Mouse (Mus musculus) gastrocnemius, adult 8-10 months (tissue): ENCODE measurements around the gene Sit1. TPM values are rescaled to one million over a fixed set of nuclear protein-coding genes. Genes with fewer than 3 reads are reported as not detected.
"Not testable (repeated sequence)": the region's sequence is repeated elsewhere in the genome, so short reads cannot be mapped to it uniquely, and the experiment has no call there.

Experiments
- DNase-seq, 2 experiments: peaks; one replicate each; pipeline ENCODE4 v3.0.0; 2022; ENCODE audit warnings: low spot score in 2 of 2
- total RNA-seq, 4 experiments: library from RNA; stranded (reverse); gene quantifications; 2 replicates each; pipeline ENCODE4 v1.2.4; 2022

The Sit1 gene
- total RNA-seq, 4 experiments from 2014 or later = not detected

DNA sequence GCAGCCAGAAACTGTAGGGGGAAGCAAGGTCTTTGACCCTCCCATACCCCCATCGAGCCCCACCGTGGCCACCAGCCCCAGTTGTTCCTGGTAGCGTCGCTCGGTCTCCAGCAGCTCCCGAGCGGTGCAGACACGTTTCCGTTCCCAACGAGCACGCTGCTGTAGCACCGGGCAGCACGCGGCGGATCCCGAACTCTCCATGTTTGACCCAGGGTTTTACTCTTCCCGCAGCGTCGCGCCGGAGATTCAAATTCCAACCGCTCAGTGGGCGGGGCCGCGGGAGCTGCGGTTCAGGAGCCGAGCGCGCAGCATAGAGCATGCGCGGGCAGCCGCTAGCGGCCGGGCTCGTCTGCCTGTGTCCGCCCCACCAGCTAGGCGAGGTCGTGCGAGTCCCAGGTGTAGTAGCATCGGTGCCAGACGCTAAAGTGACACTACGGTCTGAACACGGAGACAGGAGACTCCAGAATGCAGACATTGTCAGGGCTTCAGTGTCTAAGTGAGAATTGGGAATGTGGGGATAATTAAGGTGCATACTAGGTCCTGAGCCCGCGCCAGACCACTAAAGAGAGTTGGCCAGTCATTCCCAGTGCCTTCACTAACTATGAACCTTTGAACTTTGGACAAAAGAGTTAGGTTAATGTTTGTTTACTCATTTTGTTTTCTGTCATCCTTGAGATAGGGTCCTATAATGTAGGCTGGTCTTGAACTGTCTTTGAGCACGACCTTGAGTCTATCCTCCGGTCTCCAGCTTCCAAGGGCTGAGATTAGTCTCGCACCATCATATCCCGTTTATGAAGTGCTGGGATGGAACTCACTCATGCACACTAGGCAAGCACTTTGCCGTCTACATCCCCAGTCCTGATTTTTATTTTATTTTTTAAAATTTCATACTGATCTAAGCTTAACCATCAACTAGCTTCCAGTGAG lies 16.1 kb upstream of the Sit1 start, which contains the start of gene Arhgef39:
Gene Arhgef39 (minus strand): TSS at position 289 of the 927 bp plus-strand sequence.
- DNase-seq = peak; percentile 60 to 77

DNA sequence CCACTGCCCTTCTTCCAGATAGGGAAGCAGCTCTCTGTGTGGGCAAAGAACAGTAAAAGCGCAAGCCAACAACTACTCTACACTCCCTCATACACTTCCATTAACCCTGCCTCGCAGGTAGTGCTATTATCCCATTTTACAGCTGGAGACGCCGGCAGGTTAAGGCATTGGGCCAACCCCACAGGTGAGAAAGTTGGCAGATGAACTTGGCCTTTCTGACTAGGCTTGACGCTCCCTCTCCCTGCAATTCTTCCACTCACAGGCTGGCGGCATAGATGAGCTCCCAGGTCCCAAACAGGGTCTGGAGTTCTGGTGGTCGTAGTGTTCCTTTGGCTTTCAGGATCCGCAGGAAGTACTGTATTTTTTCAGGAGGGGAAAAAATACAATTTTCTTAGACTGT lies 15.4 kb upstream of the Sit1 start:
- no peak for DNase-seq

DNA sequence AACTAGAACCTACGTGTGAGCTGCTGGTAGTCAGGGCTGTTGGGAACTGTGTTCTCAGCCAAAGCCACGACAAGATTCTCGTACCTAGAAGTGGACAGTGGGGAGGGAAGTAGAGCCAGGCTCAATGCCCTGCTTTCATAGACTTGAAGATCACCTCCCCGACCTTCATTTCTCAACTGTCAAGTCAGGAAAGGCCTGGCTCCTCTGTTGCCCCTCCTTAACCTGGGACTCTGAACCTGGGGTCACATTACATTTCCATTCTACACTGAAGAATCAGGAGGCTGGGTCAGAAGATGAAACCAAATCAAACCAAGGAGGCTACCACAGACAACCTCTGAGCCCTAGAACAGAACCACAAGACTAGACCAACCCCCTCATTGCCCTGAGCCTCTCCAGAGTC lies 14.4 kb upstream of the Sit1 start:
- DNase-seq = no peak

DNA sequence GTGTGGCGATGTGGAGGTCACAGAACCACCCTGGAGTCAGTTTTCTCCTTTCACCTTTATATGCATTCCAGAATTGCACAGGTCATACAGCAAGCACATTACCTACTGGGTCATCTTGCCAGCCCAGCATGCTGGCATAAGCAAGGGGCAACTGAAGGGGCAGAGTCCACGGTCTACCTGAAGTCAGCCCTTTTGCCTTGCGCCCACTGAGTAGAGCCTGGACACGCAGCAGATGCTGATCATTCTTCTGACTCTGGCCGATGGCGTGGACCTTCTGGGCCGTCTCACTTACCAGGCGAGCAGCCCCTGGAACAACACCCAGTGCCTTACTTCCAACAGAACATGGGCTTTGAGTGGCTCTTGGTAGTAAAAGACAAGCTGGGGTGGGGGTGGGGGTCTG lies 13.9 kb upstream of the Sit1 start:
- DNase-seq = no peak

DNA sequence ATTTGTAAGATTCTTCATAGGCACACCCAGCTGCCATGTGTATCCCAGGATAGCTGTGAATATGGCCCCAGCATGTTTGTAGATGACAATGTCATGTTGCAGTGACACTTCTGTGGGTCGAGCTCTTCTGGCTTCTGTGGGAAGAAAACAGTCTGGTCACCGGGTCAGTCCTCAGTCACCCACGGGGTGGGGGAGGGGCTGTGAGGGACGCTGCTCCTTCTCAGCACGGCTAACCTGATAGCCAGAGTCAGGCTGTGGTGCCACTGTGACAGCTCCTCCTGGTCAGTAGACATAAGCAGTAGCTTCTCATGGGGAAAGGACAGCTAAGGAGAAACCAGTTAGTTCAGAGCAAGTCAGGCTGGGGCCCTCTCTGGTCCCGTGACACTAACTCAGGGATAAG lies 13.1 kb upstream of the Sit1 start:
- no peak for DNase-seq

DNA sequence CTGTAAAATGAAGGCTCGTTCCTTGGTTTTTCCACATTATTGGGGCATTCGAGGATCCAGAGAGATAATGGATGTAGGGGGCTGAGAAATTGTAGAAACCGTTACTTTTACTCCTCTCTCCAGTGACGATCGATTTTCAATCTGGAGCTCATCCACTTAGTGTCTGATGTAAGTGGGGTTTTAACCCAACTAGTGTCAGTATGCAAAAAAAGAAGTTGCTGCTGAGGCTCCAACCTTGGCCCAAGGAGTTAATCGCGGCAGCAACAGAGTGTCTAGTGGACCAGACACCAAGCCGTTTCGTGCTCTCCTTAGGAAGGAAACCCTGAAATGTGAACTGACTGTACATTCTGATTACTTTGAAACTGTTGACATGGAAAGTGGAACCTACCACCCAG lies 10.3 kb upstream of the Sit1 start:
- no peak for DNase-seq

DNA sequence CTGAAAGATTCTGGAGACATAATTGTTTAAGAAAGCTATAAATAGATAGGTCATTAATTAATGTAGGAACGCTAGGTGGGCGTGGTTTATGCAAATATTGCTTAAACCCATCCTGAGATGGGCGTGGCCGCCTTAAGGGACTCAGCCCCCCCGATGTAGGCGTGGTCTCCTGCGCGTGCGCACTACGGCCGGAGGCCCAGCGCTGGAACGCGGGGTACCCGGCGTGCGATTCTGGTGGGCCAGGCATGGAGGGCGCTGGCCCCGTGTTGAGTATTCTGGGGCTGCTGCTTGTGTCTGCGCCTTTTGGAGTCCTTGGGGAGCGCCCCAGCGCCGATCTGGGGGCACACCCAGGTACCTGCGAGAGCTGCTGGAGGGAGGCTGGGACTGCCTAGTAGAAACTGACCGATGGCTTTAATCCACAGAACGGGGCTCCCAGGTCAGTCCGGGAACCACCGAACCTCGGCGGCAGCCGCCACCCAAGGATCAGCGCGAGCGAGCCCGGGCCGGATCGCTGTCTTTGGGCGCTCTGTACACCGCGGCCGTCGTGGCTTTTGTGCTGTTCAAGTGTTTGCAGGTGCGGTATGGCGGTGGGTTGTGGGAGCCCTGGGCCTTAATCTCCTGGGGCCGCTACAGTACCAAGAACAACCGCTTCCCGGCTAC lies 9.8 kb upstream of the Sit1 start:
- peak; percentile 89 to 92 for DNase-seq

DNA sequence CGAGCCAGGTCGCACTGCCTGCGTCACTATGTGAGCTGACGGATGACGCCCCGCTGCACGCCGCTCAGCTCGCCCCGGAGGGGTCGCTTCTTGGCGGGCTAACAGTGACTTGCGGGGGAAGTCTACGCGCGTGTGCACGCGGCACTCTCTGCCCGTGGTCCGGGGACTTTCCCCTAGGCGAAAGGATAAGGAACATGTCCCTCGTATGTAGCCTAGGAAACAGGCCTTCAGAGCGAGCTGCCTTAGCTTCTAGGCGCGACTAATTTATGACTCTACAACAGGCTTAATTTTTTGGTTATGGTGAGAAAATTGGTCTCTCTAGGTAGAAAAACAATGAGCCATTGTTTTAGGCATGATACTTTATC lies 9.3 kb upstream of the Sit1 start, which contains the start of gene Ccdc107:
Gene Ccdc107 (plus strand): TSS at position 80 of the 365 bp plus-strand sequence.
- DNase-seq = peak; percentile 85 to 90

DNA sequence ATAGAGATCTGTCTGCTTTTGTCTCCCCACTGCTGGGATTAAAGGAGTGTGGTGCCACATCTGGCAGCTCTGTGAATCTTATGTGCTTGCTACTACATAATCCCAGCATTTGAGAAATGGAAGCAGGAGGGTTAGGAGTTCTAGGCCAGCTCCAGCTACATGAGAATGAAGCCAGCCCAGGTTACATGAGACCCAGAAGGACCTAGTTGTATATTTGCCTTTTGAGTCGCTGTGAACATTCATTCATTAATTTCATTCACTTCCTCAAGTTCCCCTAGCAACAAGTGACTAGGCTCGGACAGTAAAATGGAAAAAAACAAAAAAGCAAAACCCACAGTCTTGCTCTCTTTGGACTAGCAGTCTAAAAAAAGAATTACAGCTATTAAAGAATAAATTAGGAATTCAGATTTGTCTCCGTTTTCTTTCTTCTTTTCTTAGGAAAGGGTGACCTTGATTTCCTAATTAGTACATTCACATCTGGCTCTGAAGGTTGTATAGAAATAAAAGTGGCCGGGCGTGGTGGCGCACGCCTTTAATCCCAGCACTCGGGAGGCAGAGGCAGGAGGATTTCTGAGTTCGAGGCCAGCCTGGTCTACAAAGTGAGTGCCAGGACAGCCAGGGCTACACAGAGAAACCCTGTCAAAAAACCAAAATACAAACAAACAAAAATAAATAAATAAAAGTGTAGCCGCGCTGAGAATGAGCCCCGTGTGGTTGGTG lies 8.7 kb upstream of the Sit1 start:
- DNase-seq = no peak

DNA sequence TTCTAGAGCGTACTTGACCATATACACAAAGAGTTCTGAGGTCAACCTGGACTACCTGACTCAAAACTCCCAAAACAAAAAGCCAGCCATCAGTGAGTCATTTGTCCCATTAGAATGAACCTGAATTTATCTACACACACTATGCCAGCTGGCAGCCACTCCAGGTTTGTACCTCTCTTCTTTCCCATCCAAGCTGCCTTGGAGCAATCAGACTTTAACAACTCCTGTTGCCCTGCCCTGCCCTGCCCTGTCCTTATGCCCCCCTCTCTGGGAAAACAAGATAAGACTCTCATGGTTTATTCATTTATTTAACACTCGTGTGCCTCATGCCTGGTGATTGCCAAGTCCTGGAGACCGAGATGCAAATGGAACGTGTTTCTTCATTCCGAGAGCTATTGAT lies 7.3 kb upstream of the Sit1 start:
- no peak for DNase-seq

DNA sequence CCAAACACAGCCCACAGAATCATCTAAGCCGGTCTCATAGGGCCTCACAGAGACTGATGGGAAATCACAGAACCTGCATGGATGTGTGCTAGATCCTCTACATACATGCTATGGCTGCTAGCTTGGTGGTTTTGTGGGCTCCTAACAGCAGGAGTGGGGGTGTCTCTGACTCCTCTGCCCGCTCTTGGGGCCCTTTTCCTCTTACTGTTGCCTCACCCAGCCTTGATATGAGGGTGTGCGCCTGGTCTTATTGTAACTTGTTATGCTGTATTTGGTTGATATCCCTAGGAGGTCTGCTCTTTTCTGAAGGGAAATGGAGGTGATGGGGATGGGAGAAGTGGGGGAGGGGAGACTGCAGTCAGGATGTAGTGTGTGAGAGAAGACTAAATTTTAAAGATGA lies 6.1 kb upstream of the Sit1 start:
- DNase-seq = no peak

DNA sequence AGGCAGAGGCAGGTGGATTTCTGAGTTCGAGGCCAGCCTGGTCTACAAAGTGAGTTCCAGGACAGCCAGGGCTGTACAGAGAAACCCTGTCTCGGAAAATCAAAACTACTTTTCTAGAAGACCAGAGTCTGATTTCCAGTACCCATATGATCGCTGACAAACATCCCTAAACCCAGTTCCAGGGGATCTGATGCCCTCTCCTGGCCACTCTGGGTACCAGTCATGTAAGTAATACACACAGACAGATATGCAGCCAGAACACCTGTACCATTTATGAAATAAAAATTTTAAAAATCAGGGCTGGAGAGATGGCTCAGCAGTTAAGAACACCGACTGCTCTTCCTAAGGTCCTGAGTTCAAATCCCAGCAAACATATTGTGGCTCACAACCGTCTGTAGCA lies 2.1 kb upstream of the Sit1 start:
- DNase-seq = not testable (repeated sequence)

DNA sequence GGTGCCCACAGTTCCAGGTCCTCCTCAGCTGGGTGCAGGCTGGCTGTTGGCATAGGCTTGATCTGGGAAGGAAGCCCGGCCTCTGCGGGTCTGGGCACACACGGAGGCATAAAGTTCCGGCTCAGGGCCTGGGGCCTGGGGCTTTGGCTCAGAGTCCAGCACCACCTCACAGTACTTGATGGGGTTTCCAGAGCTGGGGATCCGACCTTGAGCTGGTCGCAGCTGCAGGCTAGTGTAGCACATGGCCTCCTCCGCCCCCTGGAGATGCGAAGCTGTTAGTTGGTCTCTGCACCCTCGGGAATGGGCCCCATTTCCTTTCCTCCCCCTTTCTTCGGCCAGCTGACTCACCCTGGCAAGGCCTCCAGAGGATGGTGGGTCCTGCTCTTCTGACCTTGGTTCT lies 943 bp downstream of the Sit1 start:
- DNase-seq = peak in 1 of 2 experiments; percentile 32

DNA sequence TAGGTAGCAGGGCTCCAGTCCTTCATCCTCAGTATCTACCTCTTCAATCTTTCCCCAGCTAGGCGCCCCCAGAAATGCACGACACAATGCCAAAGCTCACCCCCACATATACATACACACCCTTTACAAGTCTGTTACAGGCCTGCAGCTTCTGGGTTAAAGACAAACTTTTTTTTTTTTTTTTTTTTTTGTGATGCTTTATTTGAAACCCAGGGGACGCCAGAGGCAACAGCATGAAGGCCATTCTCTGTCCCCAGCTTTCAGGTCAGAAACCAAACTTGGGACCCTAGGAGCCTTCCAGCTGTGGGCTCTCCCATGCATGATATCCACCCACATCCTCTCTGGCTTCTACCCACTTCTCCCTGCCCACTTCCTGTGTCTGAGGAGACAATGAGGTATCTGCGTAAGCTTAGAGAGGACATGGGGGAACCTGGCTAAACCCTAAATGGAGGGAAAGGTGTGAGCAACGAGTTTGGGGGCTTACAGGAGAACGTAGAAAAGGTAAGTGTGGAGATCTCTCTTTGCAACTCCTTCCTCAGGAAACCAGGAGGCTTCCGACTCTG lies 1.6 kb downstream of the Sit1 start:
- DNase-seq = no peak

DNA sequence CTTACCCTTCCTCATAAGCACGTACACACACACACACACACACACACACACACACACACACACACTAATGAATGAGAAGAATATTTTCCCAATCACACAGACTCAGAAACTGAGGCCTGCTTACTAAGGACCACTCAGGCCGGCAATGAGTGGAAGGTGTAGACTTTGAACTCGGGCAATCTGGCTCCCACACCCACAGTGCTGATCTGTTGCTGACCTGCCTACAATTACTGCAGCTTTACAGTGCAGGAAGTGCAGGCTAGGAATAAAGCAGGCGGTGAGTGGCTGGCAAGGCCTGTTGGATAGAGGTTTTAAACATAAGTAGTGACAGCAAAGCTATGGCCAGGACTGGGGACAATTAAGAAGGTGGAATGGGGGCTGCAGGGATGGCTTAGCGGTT lies 2.5 kb downstream of the Sit1 start:
- DNase-seq = no peak

DNA sequence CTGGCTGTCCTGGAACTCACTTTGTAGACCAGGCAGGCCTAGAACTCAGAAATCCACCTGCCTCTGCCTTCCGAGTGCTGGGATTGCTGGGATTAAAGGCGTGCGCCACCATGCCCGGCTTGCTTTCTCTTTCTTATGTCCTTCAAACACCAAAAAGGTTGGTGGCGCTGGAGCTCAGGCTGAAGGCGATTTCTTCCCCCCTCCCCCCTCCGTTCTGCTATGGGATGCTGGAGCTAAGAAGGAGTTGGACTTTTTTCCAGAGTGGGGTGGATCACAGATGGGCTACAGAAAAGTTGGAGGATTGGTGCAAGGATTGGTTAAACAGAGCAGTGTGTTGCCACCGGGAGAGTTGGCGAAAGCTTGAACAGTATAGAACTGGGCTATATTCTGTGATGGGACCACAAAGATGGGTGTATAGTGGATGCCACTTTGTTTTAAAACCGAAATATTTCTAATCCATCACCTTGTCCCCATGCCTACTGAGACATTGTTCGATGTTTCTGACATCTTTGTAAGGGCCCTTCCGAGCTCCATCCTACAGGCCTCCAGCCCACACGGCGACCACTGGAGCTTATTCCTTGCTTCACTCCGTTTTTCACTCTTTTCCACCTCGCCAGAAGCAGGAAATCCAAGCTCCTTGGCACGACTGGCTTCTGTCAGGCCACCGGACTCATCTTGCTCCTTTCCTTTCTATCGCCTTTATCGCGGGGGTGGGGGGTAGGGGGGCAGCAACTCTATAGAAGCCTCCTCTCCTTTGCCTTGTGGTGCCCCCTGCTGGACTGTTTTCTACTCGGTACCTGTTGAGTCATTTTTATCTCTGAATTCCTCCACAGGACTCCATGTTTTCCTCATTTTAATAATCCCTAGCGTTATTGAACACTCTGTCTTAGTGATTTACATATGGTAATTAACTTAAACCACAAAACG lies 4.4 kb downstream of the Sit1 start:
- DNase-seq = peak in 1 of 2 experiments; percentile 50

DNA sequence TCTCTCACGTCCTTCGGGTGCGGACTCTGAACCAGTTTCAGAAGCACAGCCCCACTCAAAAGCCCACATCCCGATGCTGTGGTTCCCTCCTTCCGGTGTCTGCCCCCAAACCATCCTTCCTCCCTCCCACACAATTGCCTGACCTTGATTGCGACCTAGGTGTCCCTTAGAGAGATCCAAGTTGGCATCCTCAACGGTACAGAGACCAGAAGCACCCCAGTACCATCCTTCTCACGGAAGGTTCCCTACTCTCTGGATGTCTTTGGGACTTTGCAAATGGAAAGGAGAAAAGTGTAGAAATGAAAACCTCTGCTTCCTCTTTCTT lies 5.0 kb downstream of the Sit1 start:
- DNase-seq = no peak

DNA sequence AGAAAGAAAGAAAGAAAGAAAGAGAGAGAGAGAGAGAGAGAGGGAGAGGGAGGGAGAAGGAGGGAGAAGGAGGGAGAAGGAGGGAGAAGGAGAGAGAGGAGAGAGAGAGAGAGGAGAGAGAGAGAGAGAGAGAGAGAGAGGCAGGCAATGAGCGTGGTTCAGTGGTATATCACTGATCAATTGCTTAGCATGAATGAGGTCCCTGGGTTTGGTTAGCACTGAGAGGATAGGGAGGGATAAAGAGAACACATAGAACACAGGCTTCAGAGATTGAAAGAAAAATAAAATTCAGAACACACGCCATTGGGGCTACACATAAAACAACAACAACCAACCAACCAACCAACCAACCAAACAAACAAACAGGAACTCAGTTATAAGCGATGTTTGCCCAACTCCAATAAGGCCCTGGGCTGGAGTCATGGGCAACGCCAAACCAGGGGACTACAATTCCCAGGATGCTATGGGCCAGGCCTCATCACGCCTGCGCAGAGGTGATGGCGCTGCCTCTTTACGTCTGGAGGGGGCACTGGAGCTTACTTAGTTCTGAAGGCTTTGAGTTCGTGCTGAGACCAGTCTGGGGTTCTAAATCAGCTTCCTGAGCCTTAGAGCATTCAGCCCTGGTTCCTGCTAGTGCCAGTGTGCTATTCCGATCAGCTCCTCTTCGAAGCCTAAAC lies 5.5 kb downstream of the Sit1 start:
- peak; percentile 79 to 85 for DNase-seq

DNA sequence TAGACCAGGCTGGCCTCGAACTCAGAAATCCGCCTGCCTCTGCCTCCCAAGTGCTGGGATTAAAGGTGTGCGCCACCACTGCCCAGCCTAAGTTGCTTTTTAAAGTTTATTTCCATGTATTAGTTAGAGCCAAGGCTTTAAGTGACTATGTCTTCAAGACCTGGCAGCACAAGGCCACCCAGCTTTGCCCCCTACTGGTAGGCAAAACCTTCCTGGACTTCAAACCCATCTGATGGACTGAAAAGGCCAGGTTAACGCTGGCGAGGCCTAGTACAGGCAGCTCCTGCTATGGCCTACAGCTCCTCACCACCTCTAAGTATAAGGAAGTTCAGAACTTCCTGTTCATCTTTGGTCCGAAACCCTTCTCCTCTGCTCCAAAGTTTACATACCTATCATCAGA lies 6.9 kb downstream of the Sit1 start:
- DNase-seq = no peak

DNA sequence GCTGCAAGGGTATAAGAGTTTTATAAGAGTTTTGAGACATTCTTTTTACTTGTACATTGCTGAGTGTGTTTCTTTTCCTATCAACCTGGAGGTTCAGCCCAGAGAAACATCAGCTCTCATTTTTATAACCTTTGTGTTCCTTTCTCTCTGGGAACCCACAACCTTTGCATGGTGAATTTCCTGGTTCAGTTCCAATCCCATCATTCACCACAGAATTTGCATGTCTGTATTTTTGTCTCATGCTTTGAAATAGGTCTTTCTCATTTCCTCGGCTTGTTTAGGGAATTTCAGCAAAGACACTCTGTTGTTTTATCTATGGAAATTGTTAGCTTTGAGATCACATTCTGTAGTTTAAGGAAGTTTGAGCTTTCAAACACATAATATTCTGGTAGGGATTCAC lies 9.9 kb downstream of the Sit1 start:
- DNase-seq = no peak
